Mouse (Mus musculus): ENCODE data around the gene Map7d1.

Map7d1 gene

DNA sequence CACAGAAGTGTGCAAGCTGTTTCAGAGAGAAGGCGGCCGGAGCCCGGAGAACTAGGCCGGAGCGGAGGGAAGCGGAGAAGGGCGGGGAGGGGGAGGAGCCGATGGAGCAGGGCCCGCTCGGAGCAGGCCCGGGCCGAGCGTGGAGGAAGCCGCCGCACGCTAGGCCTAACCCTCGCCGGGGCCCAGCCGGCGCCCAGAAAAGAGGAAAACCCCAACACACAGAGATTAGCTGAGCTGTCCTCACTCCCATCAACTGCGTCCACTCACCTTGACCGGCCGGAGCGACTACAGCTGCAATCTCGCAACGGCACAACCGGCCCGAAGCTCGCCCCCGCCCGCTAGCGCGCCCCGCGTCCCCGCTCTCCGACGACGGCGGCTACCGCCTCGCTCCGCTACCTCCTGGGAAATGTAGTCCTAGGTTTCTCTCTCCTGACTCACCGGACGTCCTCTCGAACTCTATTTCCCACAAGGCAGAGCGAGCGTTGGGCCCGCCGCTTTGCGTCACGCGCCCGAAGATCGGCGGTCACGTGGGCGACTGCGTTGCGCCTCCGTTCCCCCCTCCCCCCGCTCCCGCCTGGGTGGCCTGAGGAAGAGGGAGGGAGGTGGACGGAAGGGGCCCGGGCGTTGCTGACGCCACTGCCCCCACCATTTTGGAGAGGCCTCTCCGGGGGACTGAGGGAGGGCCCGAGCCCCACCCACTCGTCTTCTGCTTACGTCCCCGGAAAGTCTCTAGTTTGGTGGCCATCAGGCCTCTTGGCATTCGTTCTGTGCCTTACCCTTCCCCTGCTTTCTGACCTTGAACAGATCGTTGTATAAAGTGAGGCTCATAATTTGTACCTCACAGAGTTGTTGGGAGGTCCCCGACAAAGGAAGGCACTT, 53.6 kb downstream of the Map7d1 start, which contains the start of gene Thrap3:
TSS of gene Thrap3 (minus strand) at position 458 of the 879 bp plus-strand sequence.
- peak; percentile 99 for DNase-seq (ENCODE audit: low spot score)

- peak; percentile 43 for DNase-seq (ENCODE audit: low spot score)
Measured at GRCm38 (mm10) chr4:126201514-126202302, 54.4 kb downstream of the Map7d1 start.

GRCm38 (mm10) chr4:126200656-126201055, 55.5 kb downstream of the Map7d1 start:
- no peak for DNase-seq (ENCODE audit: low spot score)

DNA sequence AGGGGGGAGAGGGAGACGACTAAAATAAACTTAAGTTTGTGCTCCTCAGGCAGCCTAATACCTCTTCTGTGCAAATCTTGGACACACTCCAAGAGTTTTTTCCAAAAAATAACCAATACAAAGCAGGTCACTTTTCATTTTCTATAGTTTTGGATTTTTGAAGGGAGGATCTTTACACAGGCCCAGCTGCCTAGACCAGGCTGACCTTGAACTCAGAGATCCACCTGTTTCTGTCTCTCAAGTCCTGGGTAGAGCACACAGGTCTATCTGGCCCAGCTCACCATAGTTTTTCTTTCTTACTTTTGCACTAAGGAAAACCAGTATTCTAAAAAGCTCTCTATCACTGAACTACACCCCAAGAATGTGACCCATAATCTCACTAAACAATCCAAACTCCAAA, 56.1 kb downstream of the Map7d1 start:
- no peak for DNase-seq (ENCODE audit: low spot score)

DNA sequence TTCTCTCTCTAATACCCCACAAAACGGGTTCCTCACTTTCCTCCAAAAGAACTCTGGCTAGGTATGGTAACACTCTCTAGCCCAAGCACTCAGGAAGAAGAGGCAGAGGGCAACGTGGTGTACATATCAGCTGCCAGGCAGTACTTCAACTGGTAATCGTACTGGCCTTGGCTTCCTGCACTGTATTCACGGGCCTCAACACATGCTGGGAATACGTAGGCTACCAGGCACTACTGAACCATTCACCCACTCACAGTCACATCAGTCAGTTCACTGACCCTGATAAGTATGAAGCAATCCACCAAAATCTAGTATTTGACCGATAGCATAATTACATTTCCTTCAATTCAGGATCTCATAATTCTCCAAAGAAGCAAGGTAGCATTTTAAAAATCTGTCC, 56.6 kb downstream of the Map7d1 start:
- DNase-seq (ENCODE audit: low spot score), result no peak

GRCm38 (mm10) chr4:126197485-126197884, 58.7 kb downstream of the Map7d1 start:
- DNase-seq (ENCODE audit: low spot score), result no peak

- DNase-seq (ENCODE audit: low spot score), result no peak
Measured at GRCm38 (mm10) chr4:126194916-126195315, 61.2 kb downstream of the Map7d1 start.

GRCm38 (mm10) chr4:126194216-126194615, 61.9 kb downstream of the Map7d1 start:
- DNase-seq (ENCODE audit: low spot score), result no peak

DNA sequence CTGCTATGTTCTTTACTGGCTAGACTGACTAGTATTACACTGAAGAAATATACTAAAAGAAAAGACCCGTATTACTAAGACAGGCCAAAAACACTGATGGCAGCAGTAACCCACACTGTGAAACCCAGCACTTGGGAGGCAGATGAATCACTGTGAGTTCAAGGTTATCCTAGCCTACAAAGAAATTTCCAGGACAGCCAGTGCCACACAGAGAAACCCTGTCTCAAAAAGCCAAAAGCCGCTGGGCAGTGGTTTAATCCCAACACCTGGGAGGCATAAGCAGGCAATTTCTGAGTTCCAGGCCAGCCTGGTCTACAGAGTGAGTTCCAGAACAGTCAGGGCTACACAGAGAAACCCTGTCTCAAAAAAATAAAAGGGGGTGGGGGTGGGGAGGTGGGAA, 65.5 kb downstream of the Map7d1 start:
- DNase-seq (ENCODE audit: low spot score), result no peak

GRCm38 (mm10) chr4:126187096-126187495, 69.0 kb downstream of the Map7d1 start:
- no peak for DNase-seq (ENCODE audit: low spot score)

DNA sequence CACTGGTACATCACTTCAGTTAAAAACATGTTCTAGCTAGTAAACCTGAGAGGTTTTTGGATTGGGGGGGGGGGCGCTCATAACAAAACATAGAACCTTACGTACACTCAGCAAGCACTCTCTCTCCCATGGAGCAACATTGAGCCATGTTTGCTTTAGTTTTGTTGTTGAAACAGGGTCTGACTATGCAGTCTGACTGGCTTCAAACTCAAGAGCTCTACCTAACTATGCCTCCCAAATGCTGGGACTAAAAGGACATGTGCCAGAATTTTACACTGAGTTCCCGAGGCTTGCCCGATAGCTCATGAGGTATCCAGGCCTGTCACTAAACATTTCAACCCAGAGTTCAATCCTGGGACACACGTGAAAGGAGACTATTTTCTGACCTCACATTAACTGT, 73.1 kb downstream of the Map7d1 start:
- no peak for DNase-seq (ENCODE audit: low spot score)

Measured in ovary, postnatal 36 days (tissue).